Comparison of ENCODE assay signal across 11 mouse cellular contexts in genomic region chr7:131966916-131967494, GRCm38 (mm10). TPM values are rescaled to one million over a fixed set of nuclear protein-coding genes. Genes with fewer than 3 reads are reported as not detected.
DNase-seq lines count a peak whose midpoint lies in the region; ATAC-seq lines count a peak whose summit lies in the region.
"Had no signal": no experiment of that assay in that cellular context is flagged by ENCODE, and none has a peak within 500 bp of the region (broad histone marks: within the 10 kb centered on the region; RNA-seq: fewer than 3 reads in every experiment).

No protein-coding gene starts in this region.

- peak; percentile 31; the same call in 1 of the 2 replicates for ATAC-seq in frontal cortex, adult (ENCODE audit: low TSS enrichment)
- ATAC-seq in hindbrain, embryonic 13.5 days (ENCODE audit: low FRiP score), result peak; percentile 74
- peak; percentile 67 for ATAC-seq in midbrain, embryonic 13.5 days

- 5% methylated on average over 57 of the region's 57 CpGs for WGBS in hindbrain, embryonic 13.5 days
- 5% methylated on average over 57 of the region's 57 CpGs for WGBS in midbrain, embryonic 13.5 days

- peaks cover 40% of the 10 kb centered on the region for H3K27me3 ChIP-seq in hindbrain, embryonic 13.5 days
- H3K27me3 ChIP-seq in midbrain, embryonic 13.5 days, result peaks cover 51% of the 10 kb centered on the region

- H3K4me3 ChIP-seq in hindbrain, embryonic 13.5 days, result peak overlapping the region; percentile 61
- peak overlapping the region; percentile 53 for H3K4me3 ChIP-seq in midbrain, embryonic 13.5 days (replicated peaks)
- H3K4me3 ChIP-seq: liver, embryonic 15.5 days had no signal

- H3K9me3 ChIP-seq in hindbrain, embryonic 13.5 days, result no peaks in the 10 kb centered on the region
- no peaks in the 10 kb centered on the region for H3K9me3 ChIP-seq in midbrain, embryonic 13.5 days
- H3K9me3 ChIP-seq: liver, embryonic 15.5 days had no signal

- no peaks in the 10 kb centered on the region for H3K36me3 ChIP-seq in hindbrain, embryonic 13.5 days
- no peaks in the 10 kb centered on the region for H3K36me3 ChIP-seq in midbrain, embryonic 13.5 days
- H3K36me3 ChIP-seq: liver, embryonic 15.5 days had no signal

- DNase-seq in frontal cortex, postnatal 25 days (ENCODE audit: low spot score in 2 of 2), result no peak
- DNase-seq in brain, adult 2 months (ENCODE audit: low read depth, low spot score), result peak; percentile 53
- no peak for DNase-seq in B cell, adult 2 months
- DNase-seq in cerebellum, adult 9-11 months, result no peak
- no peak for DNase-seq in adrenal gland, adult 18-20 months (ENCODE audit: low spot score in 2 of 2)

- H3K4me2 ChIP-seq in hindbrain, embryonic 13.5 days, result peak overlapping the region; percentile 82
- peak overlapping the region; percentile 80 for H3K4me2 ChIP-seq in midbrain, embryonic 13.5 days (replicated peaks)
- H3K4me2 ChIP-seq: liver, embryonic 15.5 days had no signal

- H3K4me1 ChIP-seq in hindbrain, embryonic 13.5 days (replicated peaks), result peaks cover 48% of the 10 kb centered on the region
- H3K4me1 ChIP-seq in midbrain, embryonic 13.5 days (replicated peaks), result peaks cover 25% of the 10 kb centered on the region
- H3K4me1 ChIP-seq: liver, embryonic 15.5 days had no signal

- peak overlapping the region; percentile 88 for H3K27ac ChIP-seq in hindbrain, embryonic 13.5 days
- peak overlapping the region; percentile 70 for H3K27ac ChIP-seq in midbrain, embryonic 13.5 days
- H3K27ac ChIP-seq: liver, embryonic 15.5 days had no signal

- H3K9ac ChIP-seq in hindbrain, embryonic 13.5 days, result peak overlapping the region; percentile 85
- H3K9ac ChIP-seq in midbrain, embryonic 13.5 days (replicated peaks), result peak overlapping the region; percentile 80
- H3K9ac ChIP-seq: liver, embryonic 15.5 days had no signal

RNA-seq across cellular contexts. Expression of gene Gpr26, which starts 0.7 kb away (rescaled TPM):
- 1.4 and 1.8 TPM in 2 replicates for polyA plus RNA-seq in hindbrain, embryonic 13.5 days (2015; fragmentation: Nextera tagmentation; extraction: Ambion mirVana)
- polyA plus RNA-seq in midbrain, embryonic 13.5 days (2015; fragmentation: Nextera tagmentation; extraction: Ambion mirVana), result 0.97 and 1.3 TPM in 2 replicates
- total RNA-seq in adrenal gland, adult 18-20 months (2021), result not detected
- total RNA-seq: common myeloid progenitor, adult 5-6 weeks had no signal
- polyA plus RNA-seq: C2C12; liver, embryonic 15.5 days had no signal
